Mouse (Mus musculus) urinary bladder, postnatal 25 days (tissue): ENCODE measurements around the gene Myrip.

Experiments
- DNase-seq: peaks from one replicate; pipeline ENCODE4 v3.0.0; 2022; ENCODE audit warnings: low spot score

Gene Myrip

GRCm38 (mm10) chr9:120338172-120338571 is 36.9 kb downstream of the Myrip start:
- no peak for DNase-seq

GRCm38 (mm10) chr9:120339975-120340695 is 38.8 kb downstream of the Myrip start:
- DNase-seq: no peak

GRCm38 (mm10) chr9:120343123-120343790 is 41.9 kb downstream of the Myrip start:
- no peak for DNase-seq

GRCm38 (mm10) chr9:120345651-120346151 is 44.4 kb downstream of the Myrip start:
- DNase-seq: no peak

GRCm38 (mm10) chr9:120349145-120349544 is 47.8 kb downstream of the Myrip start:
- no peak for DNase-seq

GRCm38 (mm10) chr9:120350346-120350745 is 49.0 kb downstream of the Myrip start:
- DNase-seq: peak; percentile 41

GRCm38 (mm10) chr9:120351061-120351460 is 49.7 kb downstream of the Myrip start:
- no peak for DNase-seq

GRCm38 (mm10) chr9:120351474-120351873 is 50.2 kb downstream of the Myrip start:
- DNase-seq: no peak

- no peak for DNase-seq
These were observed 51.7 kb downstream of the Myrip start for GRCm38 (mm10) chr9:120353036-120353435.

- no peak for DNase-seq
These were observed 52.7 kb downstream of the Myrip start for GRCm38 (mm10) chr9:120353967-120354366.

- DNase-seq: no peak
These were observed 53.4 kb downstream of the Myrip start for GRCm38 (mm10) chr9:120354550-120355345.

- DNase-seq: no peak
These were observed 55.2 kb downstream of the Myrip start for GRCm38 (mm10) chr9:120356490-120356889.

GRCm38 (mm10) chr9:120358060-120358459 is 56.7 kb downstream of the Myrip start:
- no peak for DNase-seq

GRCm38 (mm10) chr9:120360397-120361177 is 59.3 kb downstream of the Myrip start:
- no peak for DNase-seq

- DNase-seq: no peak
These were observed 60.3 kb downstream of the Myrip start for GRCm38 (mm10) chr9:120361656-120362055.

GRCm38 (mm10) chr9:120362684-120363083 is 61.4 kb downstream of the Myrip start:
- DNase-seq: no peak

GRCm38 (mm10) chr9:120364653-120365283 is 63.5 kb downstream of the Myrip start:
- DNase-seq: no peak

GRCm38 (mm10) chr9:120367526-120367925 is 66.2 kb downstream of the Myrip start:
- no peak for DNase-seq

- no peak for DNase-seq
These were observed 70.3 kb downstream of the Myrip start for GRCm38 (mm10) chr9:120371633-120372032.

GRCm38 (mm10) chr9:120372347-120372746 is 71.0 kb downstream of the Myrip start:
- DNase-seq: no peak

GRCm38 (mm10) chr9:120377726-120378125 is 76.4 kb downstream of the Myrip start:
- DNase-seq: peak; percentile 54
